Mouse (Mus musculus) ES-Bruce4 (cell line): ENCODE measurements around the gene Olfm1.

Source experiments
- CTCF ChIP-seq: IDR thresholded peaks from one replicate; pipeline ENCODE4 v1.8.1; 2011; ENCODE audit warnings: low read depth, low read length
- POLR2A ChIP-seq: IDR thresholded peaks from one replicate; pipeline ENCODE4 v1.8.1; 2011; ENCODE audit warnings: low read length; ENCODE audit not compliant: insufficient read depth

- TF ChIP-seq CTCF (no peak), POLR2A (no peak)
Measured at GRCm38 (mm10) chr2:28195726-28196125, 2.9 kb downstream of the Olfm1 start.
